Mouse (Mus musculus) adrenal gland, adult (tissue): ENCODE measurements at regions not wholly inside any gene's neighbourhood (a gene's known extent, or its start where the extent isn't known, plus 50 kb on each side); places are given as distances from the start of the nearest gene placed in this dataset.

ENCODE experiments used
- DNase-seq, 2 experiments: peaks; one replicate each; pipeline ENCODE4 v3.0.0; 2022 to 2023; ENCODE audit warnings: low spot score in 1 of 2; ENCODE audit not compliant: inconsistent age in 2 of 2

DNA sequence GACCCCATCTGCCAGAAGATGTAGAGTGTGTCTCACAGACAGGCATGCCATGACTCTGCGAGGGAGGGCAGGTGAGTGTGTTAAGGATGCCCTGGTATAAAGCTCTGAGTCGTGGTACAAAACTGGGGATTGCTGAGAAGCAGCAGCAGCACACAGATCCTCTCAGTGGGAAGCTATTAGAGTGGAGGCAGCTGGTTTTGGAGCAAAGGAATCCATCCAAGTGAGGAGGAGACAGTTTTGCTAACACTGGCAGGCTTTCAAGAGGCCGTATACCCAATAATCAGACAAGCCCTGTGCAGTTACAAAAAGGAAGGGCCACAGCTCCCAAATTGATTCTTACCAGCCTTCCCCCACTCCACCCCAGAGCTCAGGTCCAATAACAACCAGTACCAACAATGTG lies 170.4 kb upstream of the AI593442 start:
- DNase-seq = no peak

- DNase-seq = no peak
Measured at GRCm38 (mm10) chr9:52841105-52841504, 161.5 kb upstream of the AI593442 start.

DNA sequence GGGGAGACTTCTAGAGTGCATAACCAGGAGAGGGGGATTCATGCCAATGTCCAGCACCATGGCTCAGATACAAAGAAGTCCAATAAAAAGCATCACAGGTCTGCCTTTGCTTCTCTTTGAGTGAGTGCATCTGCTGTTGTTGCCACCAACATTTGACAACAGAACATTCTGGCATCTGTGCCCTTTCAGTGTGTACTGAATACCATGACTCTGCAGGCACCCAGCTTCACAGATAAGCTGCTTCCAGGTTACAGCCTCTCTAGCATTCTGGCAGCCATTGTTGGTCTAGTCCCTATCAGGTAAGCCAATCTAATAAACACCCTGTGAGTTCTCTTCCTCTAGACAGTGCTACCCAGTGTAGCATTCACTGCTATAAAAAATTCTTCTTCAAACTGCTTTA lies 160.4 kb upstream of the AI593442 start:
- no peak for DNase-seq

GRCm38 (mm10) chr9:52836151-52836630 lies 156.6 kb upstream of the AI593442 start:
- DNase-seq = no peak

DNA sequence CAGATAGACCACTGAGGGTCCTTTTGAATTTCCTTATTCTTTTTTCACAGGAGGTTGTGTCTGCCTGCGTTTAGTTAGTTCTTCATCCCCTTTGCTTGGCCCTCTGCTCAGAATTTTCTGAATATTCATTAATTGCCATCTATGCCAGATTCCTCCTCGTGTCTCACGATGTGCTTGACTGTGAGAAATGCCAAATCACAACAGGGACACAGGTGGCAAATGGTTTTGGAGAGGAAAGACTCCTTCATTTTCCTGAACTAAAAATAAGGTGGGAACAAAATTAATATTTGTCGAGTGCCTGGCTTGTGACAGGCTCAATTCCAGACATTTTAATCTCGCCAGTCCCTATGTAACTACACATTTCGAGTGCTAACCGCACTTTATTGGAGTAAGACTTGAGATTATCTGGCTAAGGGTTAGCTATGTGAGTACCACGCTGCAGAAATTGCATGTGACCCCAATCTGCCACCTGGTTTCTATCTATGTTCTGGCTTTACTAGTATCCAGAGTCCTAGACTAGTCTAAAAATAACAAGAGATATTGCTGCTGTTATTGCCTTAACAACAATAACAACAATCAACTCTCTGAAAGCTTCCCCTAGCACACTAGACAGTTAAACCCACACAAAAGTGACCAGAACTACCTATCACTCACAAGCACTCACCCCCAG lies 156.0 kb upstream of the AI593442 start:
- DNase-seq = no peak

- no peak for DNase-seq
Measured at GRCm38 (mm10) chr9:52826781-52827180, 147.2 kb upstream of the AI593442 start.

DNA sequence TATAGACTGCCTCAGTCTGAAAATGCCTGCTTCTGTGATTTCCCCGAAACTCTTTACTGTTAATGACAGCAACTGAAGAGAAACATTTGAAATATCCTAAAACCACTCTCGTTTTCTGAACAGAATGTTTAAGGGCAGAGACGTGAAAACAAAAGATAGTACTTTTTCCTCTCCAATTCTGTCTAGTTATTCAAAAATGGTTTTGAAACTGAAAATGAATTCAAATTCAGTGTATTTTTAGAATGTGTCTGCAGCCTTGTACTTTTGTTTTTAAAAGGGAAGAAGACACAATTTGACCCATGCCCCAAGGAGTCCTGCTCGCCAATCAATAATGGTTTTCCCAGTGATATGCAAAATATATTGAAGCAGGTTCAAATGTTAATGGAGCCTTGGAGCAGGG lies 136.7 kb upstream of the AI593442 start:
- no peak for DNase-seq

DNA sequence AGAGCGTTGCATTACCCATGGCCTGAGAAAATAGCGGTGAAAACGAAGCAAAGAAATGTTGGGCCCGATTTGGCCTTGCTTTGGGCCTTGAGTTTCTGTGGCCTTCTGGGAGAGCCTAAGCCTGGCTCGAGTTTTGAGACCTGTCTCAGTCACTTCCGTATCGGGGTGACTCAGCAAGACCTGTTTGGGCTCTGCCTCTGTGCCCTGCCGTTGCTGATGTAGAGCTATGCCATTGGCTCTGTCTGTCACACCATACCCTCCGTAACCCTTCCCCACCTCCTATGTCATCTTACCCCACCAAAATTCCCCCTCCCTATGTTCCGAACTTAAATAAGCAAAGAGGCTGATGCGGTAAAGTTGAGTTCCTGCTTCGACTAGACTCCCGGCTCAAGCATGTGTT lies 123.4 kb upstream of the AI593442 start:
- no peak for DNase-seq

DNA sequence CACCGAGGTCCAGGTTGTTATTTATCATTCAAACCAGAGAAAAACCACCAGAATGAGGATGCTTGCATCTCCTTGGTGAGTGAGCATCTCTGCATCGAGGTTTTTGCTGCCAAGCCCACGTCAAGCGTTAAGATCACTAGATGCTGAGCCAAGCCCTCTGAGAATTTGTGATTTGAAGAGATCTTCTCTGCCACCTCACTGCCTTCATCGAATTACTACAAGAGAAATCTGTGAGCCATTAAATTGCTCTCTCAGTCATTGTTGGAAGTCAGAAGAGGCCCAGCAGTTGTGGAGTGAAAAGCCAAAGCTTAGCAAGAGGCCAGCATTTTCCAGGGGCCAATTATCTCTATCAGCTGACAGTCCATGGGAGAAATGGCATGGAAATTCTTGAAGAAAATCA lies 122.2 kb upstream of the AI593442 start:
- DNase-seq = no peak

DNA sequence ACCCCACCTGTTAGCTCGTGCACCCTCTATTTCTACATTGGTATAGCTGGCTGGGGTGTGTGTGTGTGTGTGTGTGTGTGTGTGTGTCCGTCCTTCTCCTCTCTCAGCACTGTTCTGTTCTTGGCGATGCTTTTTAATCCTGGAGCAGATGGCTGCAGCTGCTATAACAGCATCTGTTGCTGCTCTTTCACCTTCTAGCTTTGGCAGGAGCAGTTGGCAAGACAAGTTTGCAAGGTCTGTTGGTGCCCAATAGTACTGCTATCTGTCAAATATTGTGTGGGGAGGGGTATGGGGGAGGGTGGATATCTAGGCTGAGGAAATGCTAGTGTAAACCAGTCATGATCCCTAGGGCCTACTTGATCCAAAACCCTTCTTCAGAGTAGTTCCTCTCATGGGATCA lies 120.9 kb upstream of the AI593442 start:
- DNase-seq = no peak

GRCm38 (mm10) chr9:52792596-52792995 lies 113.0 kb upstream of the AI593442 start:
- no peak for DNase-seq

DNA sequence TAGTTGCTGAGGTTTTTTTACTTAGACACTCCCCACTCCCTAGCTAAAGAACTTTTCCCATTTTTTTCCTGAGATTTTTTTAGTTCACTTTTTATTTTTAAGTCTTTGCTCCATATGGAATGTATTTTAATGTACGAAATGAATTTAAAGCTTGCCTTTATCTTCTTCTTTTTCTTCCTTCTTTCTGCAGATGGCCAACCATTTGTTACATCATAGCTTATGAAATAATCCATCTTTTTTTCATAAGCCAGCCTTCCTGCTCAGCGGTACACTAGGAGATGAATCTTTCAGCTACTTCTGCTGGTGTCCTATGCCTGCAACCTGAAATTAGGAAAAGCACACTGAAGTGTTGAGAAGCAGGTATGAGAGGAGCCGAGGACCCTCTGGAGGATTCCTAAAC lies 102.9 kb upstream of the AI593442 start:
- DNase-seq = no peak

- DNase-seq = no peak
Measured at GRCm38 (mm10) chr9:52776542-52776941, 97.0 kb upstream of the AI593442 start.

DNA sequence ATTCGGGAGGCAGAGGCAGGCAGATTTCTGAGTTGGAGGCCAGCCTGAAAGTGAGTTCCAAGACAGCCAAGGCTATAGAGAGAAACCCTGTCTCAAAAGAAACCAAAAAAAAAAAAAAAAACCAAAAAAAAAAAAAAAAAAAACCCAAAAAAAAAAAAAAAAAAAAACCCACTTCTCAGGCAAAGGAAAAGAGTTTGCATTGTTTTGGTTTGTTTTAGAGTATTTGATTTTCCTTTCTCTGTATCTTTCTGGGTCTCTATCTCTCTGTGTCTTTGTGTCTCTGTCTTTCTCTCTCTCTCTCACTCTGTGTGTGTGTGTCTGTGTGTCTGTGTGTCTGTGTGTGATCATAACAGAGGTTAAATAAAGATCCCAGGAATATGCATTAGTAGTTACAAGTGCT lies 95.7 kb upstream of the AI593442 start:
- DNase-seq = no peak

DNA sequence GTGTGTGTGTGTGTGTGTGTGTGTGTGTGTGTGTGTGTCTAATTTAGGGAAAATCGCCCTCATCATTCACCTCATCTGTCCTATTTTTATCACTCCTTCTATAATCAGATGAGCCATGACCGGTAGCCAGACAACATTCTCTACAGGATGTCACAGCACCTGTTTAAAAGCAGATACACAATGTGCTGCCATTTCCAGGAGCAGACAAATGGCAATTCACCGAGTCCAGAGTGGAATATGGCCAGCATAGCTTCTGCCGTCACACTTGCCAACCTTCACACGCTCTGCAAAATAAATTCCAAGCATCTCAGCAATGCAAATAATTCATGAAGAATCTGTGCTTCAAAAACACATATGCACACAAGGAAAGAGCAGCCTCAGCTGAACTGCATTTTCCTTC lies 88.5 kb upstream of the AI593442 start:
- no peak for DNase-seq

DNA sequence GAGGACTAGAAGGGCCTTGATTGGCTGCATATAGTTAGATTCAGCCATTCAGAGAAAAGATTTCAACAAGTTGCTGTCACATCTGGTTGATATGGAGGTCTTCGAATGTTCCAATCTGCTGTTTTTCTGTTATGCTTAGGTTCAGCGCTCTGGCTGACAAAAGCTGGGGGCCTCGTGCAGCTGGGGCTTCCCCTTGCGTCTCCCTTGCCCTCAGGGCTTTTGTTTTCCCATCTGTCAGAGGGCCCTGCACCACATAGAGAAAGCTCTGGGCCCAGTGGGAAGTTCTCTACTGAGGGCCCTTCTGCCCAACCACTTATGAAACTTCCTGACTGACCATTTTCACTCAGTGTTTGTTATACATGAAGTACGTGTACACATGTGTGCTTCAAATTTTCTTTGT lies 86.2 kb upstream of the AI593442 start:
- no peak for DNase-seq

DNA sequence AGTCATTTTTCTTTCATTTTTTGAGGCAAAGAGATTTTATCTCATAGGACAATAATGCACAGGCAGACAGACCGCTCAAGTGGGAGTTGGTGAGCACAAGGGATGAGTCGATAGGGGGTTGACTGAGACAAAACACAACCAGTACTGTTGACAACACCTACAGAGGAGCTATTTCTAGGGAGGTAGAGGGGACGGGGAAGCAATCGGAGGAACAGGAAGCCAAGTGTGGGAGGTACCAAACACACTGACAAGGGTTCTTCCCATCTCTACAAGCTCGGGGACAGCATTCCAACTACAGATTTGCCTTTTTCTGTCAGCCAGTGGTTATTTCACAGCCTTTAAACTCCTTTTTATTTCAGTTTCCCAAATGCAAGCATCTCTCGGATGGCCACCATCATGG lies 83.3 kb upstream of the AI593442 start:
- no peak for DNase-seq

- no peak for DNase-seq
Measured at GRCm38 (mm10) chr9:52761257-52761656, 81.7 kb upstream of the AI593442 start.

GRCm38 (mm10) chr9:52748366-52748765 lies 68.8 kb upstream of the AI593442 start:
- DNase-seq = no peak

DNA sequence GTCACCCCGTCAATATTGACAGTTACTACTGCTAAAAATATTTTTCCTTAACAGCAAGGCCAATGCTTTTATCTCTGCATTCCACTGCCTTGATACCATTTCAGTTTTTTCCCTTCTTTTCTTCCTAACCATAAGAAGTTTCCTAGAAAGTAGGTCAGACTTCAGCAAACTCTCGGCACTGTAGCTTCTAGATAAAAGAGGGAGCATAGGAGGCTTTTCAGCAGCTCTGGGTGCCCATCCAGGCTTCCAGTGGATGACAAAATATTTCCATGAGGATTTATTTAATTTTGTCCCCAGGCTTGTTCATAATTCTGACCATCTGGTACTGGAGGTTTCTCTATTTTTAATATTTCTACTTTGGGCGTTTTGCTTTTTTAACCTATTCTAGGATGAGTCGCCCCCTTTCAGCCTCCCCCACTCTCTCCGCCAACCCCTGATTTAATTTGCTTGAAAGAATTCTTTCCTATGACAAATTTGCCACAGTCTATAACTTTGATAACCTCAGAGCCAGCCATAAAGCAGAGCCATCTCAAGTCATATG lies 59.0 kb upstream of the AI593442 start:
- DNase-seq = no peak
